Comparison of ENCODE assay signal across 8 mouse cellular contexts in the genomic region with DNA sequence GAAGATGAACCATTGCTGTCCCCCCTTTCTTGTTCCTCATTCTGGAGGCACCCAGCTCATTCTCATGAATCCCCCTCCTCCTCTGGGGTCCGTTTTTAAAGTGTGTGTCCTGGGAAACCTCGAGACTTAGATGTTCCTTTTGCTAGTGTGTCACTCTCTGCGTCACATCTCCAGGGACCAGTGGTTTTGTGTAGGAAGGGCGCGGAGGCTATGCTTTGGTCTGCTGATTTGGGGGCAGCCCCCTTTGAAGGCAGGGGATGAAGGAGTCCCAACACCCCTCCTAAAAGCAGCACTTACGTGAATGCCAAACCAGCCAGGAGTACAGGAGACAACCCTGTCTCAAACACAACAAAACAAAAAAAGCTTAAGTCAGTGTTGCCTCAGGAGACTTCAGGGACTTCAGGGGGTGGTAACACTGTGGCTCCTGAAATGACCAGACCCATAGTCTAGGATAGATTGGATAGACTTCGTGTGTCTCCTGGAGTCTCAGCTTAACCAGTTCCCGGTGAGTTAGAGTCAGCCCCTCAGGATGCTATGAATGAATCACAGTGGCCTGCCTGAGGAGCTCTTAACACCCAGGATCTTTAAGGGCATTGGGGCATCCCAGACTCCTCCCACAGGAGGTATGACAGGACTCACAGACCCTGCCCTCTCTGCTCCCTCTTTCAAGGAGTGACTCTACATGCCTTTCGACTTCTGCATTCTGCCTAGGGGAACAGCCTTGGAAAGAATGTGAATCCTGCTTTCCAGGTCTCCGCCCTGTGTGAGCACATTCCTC. TPM values are rescaled to one million over a fixed set of nuclear protein-coding genes. Genes with fewer than 3 reads are reported as not detected.
DNase-seq lines count a peak whose midpoint lies in the region; ATAC-seq and TF ChIP-seq lines count a peak whose summit lies in the region.

No protein-coding gene starts in this region.

- H3K4me2 ChIP-seq in liver, postnatal 0 days (ENCODE audit: low read depth, low read length) = peak overlapping the region; percentile 91
- H3K4me2 ChIP-seq in neural tube, embryonic 13.5 days = peak overlapping the region; percentile 78

- TF ChIP-seq CTCF in gastrocnemius, adult 2 months (IDR thresholded peaks at IDR 0.05) = no peak
- TF ChIP-seq CTCF in liver, postnatal 0 days (IDR thresholded peaks at IDR 0.05; ENCODE audit: low read depth) = no peak

- no peak for TF ChIP-seq EP300 in liver, postnatal 0 days (IDR thresholded peaks at IDR 0.05; ENCODE audit: low read depth)

- H3K4me3 ChIP-seq in gastrocnemius, adult 2 months = peak overlapping the region; percentile 98
- H3K4me3 ChIP-seq in liver, postnatal 0 days (ENCODE audit: low read depth, low read length) = peak overlapping the region; percentile 67
- H3K4me3 ChIP-seq in neural tube, embryonic 13.5 days = peak overlapping the region; percentile 93

- DNase-seq in MN1 (ENCODE audit: low spot score) = peak; percentile 66
- DNase-seq in c-Kit-positive CD71-positive TER-119-positive erythroid progenitor cells, embryonic 14.5 days (ENCODE audit: low spot score) = peak; percentile 68
- peak; percentile 86 for DNase-seq in gastrocnemius, adult 2 months
- peak; percentile 78 for DNase-seq in induced T-regulatory cell, adult 2 months (ENCODE audit: low read depth)
- peak; percentile 55 for DNase-seq in liver, postnatal 0 days
- DNase-seq in left cerebral cortex, postnatal 25 days (ENCODE audit: low spot score in 2 of 2) = no peak
- no peak for DNase-seq in thymus, postnatal 4 days

- no peaks in the 10 kb centered on the region for H3K9me3 ChIP-seq in liver, postnatal 0 days (ENCODE audit: low read length)
- no peaks in the 10 kb centered on the region for H3K9me3 ChIP-seq in neural tube, embryonic 13.5 days

- H3K4me1 ChIP-seq in liver, postnatal 0 days (ENCODE audit: insufficient read depth) = peaks cover 71% of the 10 kb centered on the region
- peaks cover 50% of the 10 kb centered on the region for H3K4me1 ChIP-seq in neural tube, embryonic 13.5 days (replicated peaks)

- H3K27me3 ChIP-seq in liver, postnatal 0 days (ENCODE audit: insufficient read depth, low read length) = no peaks in the 10 kb centered on the region
- no peaks in the 10 kb centered on the region for H3K27me3 ChIP-seq in neural tube, embryonic 13.5 days

- 10% methylated on average over 10 of the region's 10 CpGs for WGBS in liver, postnatal 0 days (ENCODE audit: insufficient replicate concordance)
- 7% methylated on average over 10 of the region's 10 CpGs for WGBS in neural tube, embryonic 13.5 days

- peak overlapping the region; percentile 97 for H3K27ac ChIP-seq in gastrocnemius, adult 2 months
- H3K27ac ChIP-seq in liver, postnatal 0 days (ENCODE audit: low read depth) = peak overlapping the region; percentile 83
- H3K27ac ChIP-seq in neural tube, embryonic 13.5 days (replicated peaks) = peak overlapping the region; percentile 84; the same call in 1 of the 2 replicates

- 0 out of 2 replicates have a peak, but pooled peaks have one; percentile 1 for ATAC-seq in liver, postnatal 0 days
- ATAC-seq in neural tube, embryonic 13.5 days (ENCODE audit: low read depth) = no peak

- H3K36me3 ChIP-seq in liver, postnatal 0 days (replicated peaks; ENCODE audit: insufficient read depth, low read length) = peaks cover 35% of the 10 kb centered on the region
- peaks cover 29% of the 10 kb centered on the region for H3K36me3 ChIP-seq in neural tube, embryonic 13.5 days

- intact Hi-C loops in gastrocnemius, adult 2 months (cut with DNase I) = loop anchor here (2.0 kb wide), 1 partner anchor 27 kb away; no protein-coding TSS in a partner anchor
- intact Hi-C loops in left cerebral cortex, postnatal 25 days (cut with DNase I) = no loop called here

- peak overlapping the region; percentile 69 for H3K9ac ChIP-seq in liver, postnatal 0 days (replicated peaks)
- peak overlapping the region; percentile 92 for H3K9ac ChIP-seq in neural tube, embryonic 13.5 days

RNA-seq across cellular contexts. Expression of a gene that starts 1.3 kb away (rescaled TPM):
- 10 to 100 TPM; 28.4 to 32.3 TPM for total RNA-seq in gastrocnemius, adult 2 months (2021)
- polyA plus RNA-seq in liver, postnatal 0 days (2015; fragmentation: Nextera tagmentation; extraction: Ambion mirVana) = 36.4 and 36.9 TPM in 2 replicates
- polyA plus RNA-seq in neural tube, embryonic 13.5 days (2015; fragmentation: Nextera tagmentation; extraction: Ambion mirVana) = 85.5 and 101 TPM in 2 replicates
- 10 to 100 TPM; 35.9 to 40.3 TPM for total RNA-seq in left cerebral cortex, postnatal 25 days (2021)

RNA-seq across cellular contexts. Expression of a gene that starts 28.4 kb away (rescaled TPM):
- total RNA-seq in gastrocnemius, adult 2 months (2021) = 1 to 10 TPM; 6.0 to 6.4 TPM
- 0.27 and 0.35 TPM in 2 replicates for polyA plus RNA-seq in liver, postnatal 0 days (2015; fragmentation: Nextera tagmentation; extraction: Ambion mirVana)
- polyA plus RNA-seq in neural tube, embryonic 13.5 days (2015; fragmentation: Nextera tagmentation; extraction: Ambion mirVana) = 0.26 and 0.57 TPM in 2 replicates
- 1 to 10 TPM; 2.7 to 2.9 TPM for total RNA-seq in left cerebral cortex, postnatal 25 days (2021)

RNA-seq across cellular contexts. Expression of a gene that starts 36.4 kb away (rescaled TPM):
- total RNA-seq in gastrocnemius, adult 2 months (2021) = 10 to 100 TPM; 18.4 to 19.0 TPM
- polyA plus RNA-seq in liver, postnatal 0 days (2015; fragmentation: Nextera tagmentation; extraction: Ambion mirVana) = 3.4 and 3.8 TPM in 2 replicates
- polyA plus RNA-seq in neural tube, embryonic 13.5 days (2015; fragmentation: Nextera tagmentation; extraction: Ambion mirVana) = 11.6 and 11.8 TPM in 2 replicates
- total RNA-seq in left cerebral cortex, postnatal 25 days (2021) = 10 to 100 TPM; 33.1 to 35.6 TPM

RNA-seq across cellular contexts. Expression of a gene that starts 42.2 kb away (rescaled TPM):
- 10 to 100 TPM; 35.6 to 37.7 TPM for total RNA-seq in gastrocnemius, adult 2 months (2021)
- 3.2 and 3.8 TPM in 2 replicates for polyA plus RNA-seq in liver, postnatal 0 days (2015; fragmentation: Nextera tagmentation; extraction: Ambion mirVana)
- polyA plus RNA-seq in neural tube, embryonic 13.5 days (2015; fragmentation: Nextera tagmentation; extraction: Ambion mirVana) = 103 and 111 TPM in 2 replicates
- 100 to 1,000 TPM; 153 to 165 TPM for total RNA-seq in left cerebral cortex, postnatal 25 days (2021)

RNA-seq across cellular contexts. Expression of a gene that starts 51.7 kb away (rescaled TPM):
- total RNA-seq in gastrocnemius, adult 2 months (2021) = not detected
- not detected in 2 replicates for polyA plus RNA-seq in liver, postnatal 0 days (2015; fragmentation: Nextera tagmentation; extraction: Ambion mirVana)
- 0.72 TPM in 1 of 2 replicates, not detected in the other for polyA plus RNA-seq in neural tube, embryonic 13.5 days (2015; fragmentation: Nextera tagmentation; extraction: Ambion mirVana)
- total RNA-seq in left cerebral cortex, postnatal 25 days (2021) = not detected

Comparison
In these comparisons a context has a peak if more than half of its experiments do, and no peak if none do; other contexts are left out.
1. DNase-seq: peak in MN1 (single experiment), c-Kit-positive CD71-positive TER-119-positive erythroid progenitor cells, embryonic 14.5 days (single experiment), gastrocnemius, adult 2 months (single experiment), induced T-regulatory cell, adult 2 months (single experiment) and liver, postnatal 0 days (single experiment); none in left cerebral cortex, postnatal 25 days (0 of 2) and thymus, postnatal 4 days (single experiment).
2. Peak in every context shown above with its lines, with median percentiles within 50 percentile points of each other: H3K27ac ChIP-seq and H3K4me3 ChIP-seq.